In genomic region chr2:142362888-142363287, GRCm38 (mm10) we compare ENCODE assay signal across 14 mouse cellular contexts.
DNase-seq lines count a peak whose midpoint lies in the region; ATAC-seq and TF ChIP-seq lines count a peak whose summit lies in the region.
"Had no signal": no experiment of that assay in that cellular context is flagged by ENCODE, and none has a peak within 500 bp of the region (broad histone marks: within the 10 kb centered on the region; RNA-seq: fewer than 3 reads in every experiment).

No protein-coding gene starts in this region.

- no peak overlapping the region for H3K27ac ChIP-seq in embryonic facial prominence, embryonic 10.5 days (replicated peaks)
- H3K27ac ChIP-seq in hindbrain, embryonic 13.5 days = no peak overlapping the region
- H3K27ac ChIP-seq in midbrain, postnatal 0 days (ENCODE audit: low read depth, low read length) = no peak overlapping the region
- H3K27ac ChIP-seq in liver, embryonic 12.5 days = no peak overlapping the region
- H3K27ac ChIP-seq in kidney, embryonic 15.5 days = no peak overlapping the region
- H3K27ac ChIP-seq: heart, embryonic 15.5 days; stomach, embryonic 15.5 days had no signal

- H3K9ac ChIP-seq in hindbrain, embryonic 13.5 days = no peak overlapping the region
- H3K9ac ChIP-seq in midbrain, postnatal 0 days (replicated peaks; ENCODE audit: low read length, poor library complexity, severe bottlenecking) = no peak overlapping the region
- H3K9ac ChIP-seq in liver, embryonic 12.5 days = no peak overlapping the region
- no peak overlapping the region for H3K9ac ChIP-seq in kidney, embryonic 15.5 days
- H3K9ac ChIP-seq: heart, embryonic 15.5 days; stomach, embryonic 15.5 days had no signal

- DNase-seq in layer of hippocampus, postnatal 14 days (ENCODE audit: low spot score in 2 of 2) = peak; percentile 17 to 39
- DNase-seq in layer of hippocampus, adult 9-10 months (ENCODE audit: low spot score) = no peak
- peak; percentile 32 for DNase-seq in embryonic facial prominence, embryonic 10.5 days (ENCODE audit: low spot score)
- DNase-seq in midbrain, postnatal 0 days (ENCODE audit: low spot score) = peak; percentile 48
- no peak for DNase-seq in testis, postnatal 14 days (ENCODE audit: low spot score)
- DNase-seq: cerebellum, adult 11-12 months; kidney, postnatal 14 days; lung, adult 2 months had no signal

- H3K4me1 ChIP-seq in embryonic facial prominence, embryonic 10.5 days = peaks cover 5% of the 10 kb centered on the region
- peaks cover 6% of the 10 kb centered on the region for H3K4me1 ChIP-seq in hindbrain, embryonic 13.5 days (replicated peaks)
- no peaks in the 10 kb centered on the region; the same call in 1 of the 2 replicates for H3K4me1 ChIP-seq in midbrain, postnatal 0 days (ENCODE audit: insufficient read depth, low read length)
- H3K4me1 ChIP-seq in liver, embryonic 12.5 days = no peaks in the 10 kb centered on the region
- H3K4me1 ChIP-seq in kidney, embryonic 15.5 days = 0 out of 2 replicates have a peak, but pooled peaks cover 3% of the 10 kb centered on the region
- H3K4me1 ChIP-seq: heart, embryonic 15.5 days; stomach, embryonic 15.5 days had no signal

- TF ChIP-seq CTCF in midbrain, postnatal 0 days (IDR thresholded peaks at IDR 0.05) = no peak

- no peaks in the 10 kb centered on the region for H3K9me3 ChIP-seq in embryonic facial prominence, embryonic 10.5 days
- H3K9me3 ChIP-seq in hindbrain, embryonic 13.5 days = no peaks in the 10 kb centered on the region
- H3K9me3 ChIP-seq in midbrain, postnatal 0 days (ENCODE audit: low read length) = no peaks in the 10 kb centered on the region
- no peaks in the 10 kb centered on the region for H3K9me3 ChIP-seq in liver, embryonic 12.5 days (replicated peaks)
- no peaks in the 10 kb centered on the region for H3K9me3 ChIP-seq in kidney, embryonic 15.5 days (replicated peaks)
- H3K9me3 ChIP-seq: heart, embryonic 15.5 days; stomach, embryonic 15.5 days had no signal

- 8% methylated on average over 5 of the region's 5 CpGs for WGBS in embryonic facial prominence, embryonic 10.5 days
- WGBS in hindbrain, embryonic 13.5 days = 5% methylated on average over 5 of the region's 5 CpGs
- 6% methylated on average over 5 of the region's 5 CpGs for WGBS in midbrain, postnatal 0 days
- WGBS in liver, embryonic 12.5 days (ENCODE audit: insufficient replicate concordance) = 17% methylated on average over 5 of the region's 5 CpGs
- 11% methylated on average over 5 of the region's 5 CpGs for WGBS in kidney, embryonic 15.5 days

- H3K27me3 ChIP-seq in embryonic facial prominence, embryonic 10.5 days (replicated peaks; ENCODE audit: low read depth, poor library complexity, severe bottlenecking) = no peaks in the 10 kb centered on the region
- H3K27me3 ChIP-seq in hindbrain, embryonic 13.5 days = no peaks in the 10 kb centered on the region
- no peaks in the 10 kb centered on the region for H3K27me3 ChIP-seq in midbrain, postnatal 0 days (ENCODE audit: insufficient read depth, low read length)
- no peaks in the 10 kb centered on the region for H3K27me3 ChIP-seq in liver, embryonic 12.5 days (replicated peaks)
- H3K27me3 ChIP-seq in kidney, embryonic 15.5 days = no peaks in the 10 kb centered on the region
- H3K27me3 ChIP-seq: heart, embryonic 15.5 days; stomach, embryonic 15.5 days had no signal

- no peaks in the 10 kb centered on the region for H3K36me3 ChIP-seq in embryonic facial prominence, embryonic 10.5 days (replicated peaks)
- no peaks in the 10 kb centered on the region for H3K36me3 ChIP-seq in hindbrain, embryonic 13.5 days
- no peaks in the 10 kb centered on the region for H3K36me3 ChIP-seq in midbrain, postnatal 0 days (ENCODE audit: insufficient read depth, low read length)
- no peaks in the 10 kb centered on the region for H3K36me3 ChIP-seq in liver, embryonic 12.5 days
- no peaks in the 10 kb centered on the region for H3K36me3 ChIP-seq in kidney, embryonic 15.5 days
- H3K36me3 ChIP-seq: heart, embryonic 15.5 days; stomach, embryonic 15.5 days had no signal

- H3K4me3 ChIP-seq in embryonic facial prominence, embryonic 10.5 days = no peak overlapping the region
- no peak overlapping the region for H3K4me3 ChIP-seq in hindbrain, embryonic 13.5 days
- no peak overlapping the region for H3K4me3 ChIP-seq in midbrain, postnatal 0 days (ENCODE audit: low read depth, low read length)
- no peak overlapping the region for H3K4me3 ChIP-seq in liver, embryonic 12.5 days
- H3K4me3 ChIP-seq in kidney, embryonic 15.5 days (replicated peaks) = no peak overlapping the region
- H3K4me3 ChIP-seq: heart, embryonic 15.5 days; stomach, embryonic 15.5 days had no signal

- peak; percentile 77 for ATAC-seq in hindbrain, embryonic 13.5 days (ENCODE audit: low FRiP score)
- 0 out of 2 replicates have a peak, but pooled peaks have one; percentile 52 for ATAC-seq in midbrain, postnatal 0 days (ENCODE audit: low FRiP score)
- ATAC-seq in liver, embryonic 12.5 days = no peak
- ATAC-seq in kidney, embryonic 15.5 days (replicated peaks; ENCODE audit: low FRiP score) = no peak
- ATAC-seq: activated CD4-positive, CD25-positive, alpha-beta regulatory T cell, adult 4 months had no signal

- no peak overlapping the region for H3K4me2 ChIP-seq in hindbrain, embryonic 13.5 days
- H3K4me2 ChIP-seq in midbrain, postnatal 0 days (ENCODE audit: low read depth, low read length, poor library complexity, severe bottlenecking) = no peak overlapping the region
- no peak overlapping the region for H3K4me2 ChIP-seq in liver, embryonic 12.5 days
- no peak overlapping the region for H3K4me2 ChIP-seq in kidney, embryonic 15.5 days
- H3K4me2 ChIP-seq: heart, embryonic 15.5 days; stomach, embryonic 15.5 days had no signal

Comparison
In these comparisons a context has a peak if more than half of its experiments do, and no peak if none do; other contexts are left out.
1. DNase-seq: peak in layer of hippocampus, postnatal 14 days (2 of 2), embryonic facial prominence, embryonic 10.5 days (single experiment) and midbrain, postnatal 0 days (single experiment); none in layer of hippocampus, adult 9-10 months (single experiment) and testis, postnatal 14 days (single experiment).
2. ATAC-seq: peak in hindbrain, embryonic 13.5 days (single experiment) and midbrain, postnatal 0 days (single experiment); none in liver, embryonic 12.5 days (single experiment) and kidney, embryonic 15.5 days (single experiment).